Mouse (Mus musculus): ENCODE measurements around the gene Usp19.

Usp19 gene

GRCm38 (mm10) chr9:108490559-108491285, at the start of gene Usp19:
Gene Usp19, plus strand, starts transcription at chr9:108490602.
- DNase-seq (ENCODE audit: low spot score in 2 of 2): peak; percentile 84 to 95

- DNase-seq (ENCODE audit: low spot score in 2 of 2): no peak
These were observed 49.0 kb upstream of the Usp19 start for GRCm38 (mm10) chr9:108441236-108441919.

- DNase-seq (ENCODE audit: low spot score in 2 of 2): no peak
These were observed 45.3 kb upstream of the Usp19 start for GRCm38 (mm10) chr9:108445125-108445524.

- DNase-seq (ENCODE audit: low spot score in 2 of 2): no peak
These were observed 40.5 kb upstream of the Usp19 start for GRCm38 (mm10) chr9:108449860-108450259.

GRCm38 (mm10) chr9:108450292-108451169, 39.9 kb upstream of the Usp19 start:
- no peak for DNase-seq (ENCODE audit: low spot score in 2 of 2)

GRCm38 (mm10) chr9:108451170-108451493, 39.3 kb upstream of the Usp19 start:
- DNase-seq (ENCODE audit: low spot score in 2 of 2): no peak

GRCm38 (mm10) chr9:108451519-108452160, 38.8 kb upstream of the Usp19 start:
- no peak for DNase-seq (ENCODE audit: low spot score in 2 of 2)

- peak; percentile 89 to 95 for DNase-seq (ENCODE audit: low spot score in 2 of 2)
These were observed 38.0 kb upstream of the Usp19 start for GRCm38 (mm10) chr9:108452291-108452906.

GRCm38 (mm10) chr9:108452911-108453310, 37.5 kb upstream of the Usp19 start:
- DNase-seq (ENCODE audit: low spot score in 2 of 2): no peak

GRCm38 (mm10) chr9:108453458-108453857, 36.9 kb upstream of the Usp19 start:
- DNase-seq (ENCODE audit: low spot score in 2 of 2): no peak

- no peak for DNase-seq (ENCODE audit: low spot score in 2 of 2)
These were observed 36.0 kb upstream of the Usp19 start for GRCm38 (mm10) chr9:108454429-108454828.

- no peak for DNase-seq (ENCODE audit: low spot score in 2 of 2)
These were observed 34.4 kb upstream of the Usp19 start for GRCm38 (mm10) chr9:108455747-108456571.

GRCm38 (mm10) chr9:108456953-108457352, 33.4 kb upstream of the Usp19 start:
- no peak for DNase-seq (ENCODE audit: low spot score in 2 of 2)

GRCm38 (mm10) chr9:108459939-108460318, 30.5 kb upstream of the Usp19 start:
- no peak for DNase-seq (ENCODE audit: low spot score in 2 of 2)

GRCm38 (mm10) chr9:108460319-108461178, 29.9 kb upstream of the Usp19 start, which contains the start of gene Ccdc71:
Gene Ccdc71, plus strand, starts transcription at chr9:108460527.
- peak; percentile 69 to 86 for DNase-seq (ENCODE audit: low spot score in 2 of 2)

GRCm38 (mm10) chr9:108461181-108461631, 29.2 kb upstream of the Usp19 start, which contains the start of gene Klhdc8b:
Gene Klhdc8b, minus strand, starts transcription at chr9:108461581.
- no peak for DNase-seq (ENCODE audit: low spot score in 2 of 2)

GRCm38 (mm10) chr9:108461675-108462074, 28.7 kb upstream of the Usp19 start:
- DNase-seq (ENCODE audit: low spot score in 2 of 2): no peak

- no peak for DNase-seq (ENCODE audit: low spot score in 2 of 2)
These were observed 28.2 kb upstream of the Usp19 start for GRCm38 (mm10) chr9:108462192-108462591.

GRCm38 (mm10) chr9:108463713-108464112, 26.7 kb upstream of the Usp19 start:
- no peak for DNase-seq (ENCODE audit: low spot score in 2 of 2)

Data from spleen, postnatal 10 days (tissue).